Mouse (Mus musculus) heart, postnatal 0 days (tissue): ENCODE measurements at regions not wholly inside any gene's neighbourhood (a gene's known extent, or its start where the extent isn't known, plus 50 kb on each side); places are given as distances from the start of the nearest gene placed in this dataset.

Experiments
- ATAC-seq: fragments of 200-750 bp; cut with Nextera tagmentation; 2 replicates; pipeline ENCODE4 v1.8.0; 2017; ENCODE audit warnings: low read depth, moderate number of reproducible peaks, moderate library complexity; ENCODE audit not compliant: insufficient read depth
- DNase-seq: peaks from one replicate; pipeline ENCODE4 v3.0.0-alpha.2; 2016; ENCODE audit warnings: low spot score
- H3K27ac ChIP-seq: fragments of 300-500 bp; sonication (generic); 2 replicates; pipeline ENCODE4 v1.5.1; 2014; ENCODE audit warnings: low read depth, mild to moderate bottlenecking
- H3K27me3 ChIP-seq: fragments of 300-500 bp; sonication (generic); 2 replicates; pipeline ENCODE4 v1.6.1; 2014; ENCODE audit warnings: low read length, mixed read lengths; ENCODE audit not compliant: control insufficient read depth, insufficient read depth
- H3K36me3 ChIP-seq: fragments of 300-500 bp; sonication (generic); replicated peaks from 2 replicates; pipeline ENCODE4 v1.6.1; 2014; ENCODE audit warnings: low read length, mixed read lengths; ENCODE audit not compliant: control insufficient read depth, insufficient read depth
- H3K4me1 ChIP-seq: fragments of 300-500 bp; sonication (generic); 2 replicates; pipeline ENCODE4 v1.6.1; 2014; ENCODE audit warnings: antibody characterized with exemption; ENCODE audit not compliant: control insufficient read depth, insufficient read depth
- H3K4me2 ChIP-seq: fragments of 300-500 bp; sonication (generic); 2 replicates; pipeline ENCODE4 v1.6.1; 2014; ENCODE audit warnings: low read depth, mild to moderate bottlenecking, low read length, moderate library complexity
- H3K4me3 ChIP-seq: fragments of 300-500 bp; sonication (generic); 2 replicates; pipeline ENCODE4 v1.5.1; 2014; ENCODE audit warnings: low read depth, low read length
- H3K9ac ChIP-seq: fragments of 300-500 bp; sonication (generic); replicated peaks from 2 replicates; pipeline ENCODE4 v1.6.1; 2014; ENCODE audit warnings: low read depth, low read length, mixed read lengths
- H3K9me3 ChIP-seq: fragments of 300-500 bp; sonication (generic); replicated peaks from 2 replicates; pipeline ENCODE4 v1.6.1; 2016; ENCODE audit warnings: low read length; ENCODE audit not compliant: control insufficient read depth
- CTCF ChIP-seq: IDR thresholded peaks from 2 replicates; pipeline ENCODE4 v1.5.1; 2016; ENCODE audit warnings: antibody characterized with exemption, control low read depth, low read depth
- EP300 ChIP-seq: IDR thresholded peaks from 2 replicates; pipeline ENCODE4 v1.6.1; 2016; ENCODE audit warnings: antibody characterized with exemption, low read depth
- WGBS: fragments of 180-500 bp; shearing (Covaris S2); extraction: QIAGEN DNeasy Blood & Tissue Kit; methylation state at CpG from one replicate; pipeline ENCODE4 v1.1.7; 2014; 5-methylcytosine and 5-hydroxymethylcytosine counted together

GRCm38 (mm10) chr3:149509178-149509577 lies 518.8 kb upstream of the Adgrl2 start:
- peaks cover 8% of the 10 kb centered on the region; the same call in 1 of the 2 replicates for H3K4me1 ChIP-seq
- peak; percentile 67; the same call in 1 of the 2 replicates for ATAC-seq
- H3K9me3 ChIP-seq, result no peaks in the 10 kb centered on the region
- no peaks in the 10 kb centered on the region for H3K36me3 ChIP-seq
- peak overlapping the region; percentile 54 for H3K4me2 ChIP-seq
- 25% methylated on average over 6 of the region's 6 CpGs for WGBS
- H3K9ac ChIP-seq, result no peak overlapping the region
- H3K4me3 ChIP-seq, result peak overlapping the region; percentile 23; the same call in 1 of the 2 replicates
- H3K27ac ChIP-seq, result peak overlapping the region; percentile 79
- no peak for TF ChIP-seq EP300
- TF ChIP-seq CTCF, result no peak
- peak; percentile 56 for DNase-seq
- H3K27me3 ChIP-seq, result 0 out of 2 replicates have a peak, but pooled peaks cover 2% of the 10 kb centered on the region

GRCm38 (mm10) chr3:149508671-149509070 lies 518.3 kb upstream of the Adgrl2 start:
- Histone ChIP-seq H3K9me3 (no peaks in the 10 kb centered on the region), H3K27me3 (0 out of 2 replicates have a peak, but pooled peaks cover 2% of the 10 kb centered on the region), H3K4me1 (peaks cover 8% of the 10 kb centered on the region; the same call in 1 of the 2 replicates), H3K36me3 (no peaks in the 10 kb centered on the region), H3K4me3 (peak overlapping the region; percentile 23; the same call in 1 of the 2 replicates), H3K9ac (no peak overlapping the region), H3K27ac (peak overlapping the region; percentile 83), H3K4me2 (peak overlapping the region; percentile 54)
- DNase-seq (peak; percentile 85), ATAC-seq (peak; percentile 91)
- WGBS, result 25% methylated on average over 10 of the region's 10 CpGs
- TF ChIP-seq CTCF (no peak), EP300 (peak; percentile 97)

- 0 out of 2 replicates have a peak, but pooled peaks cover 2% of the 10 kb centered on the region for H3K27me3 ChIP-seq
- WGBS, result 8% methylated on average over 9 of the region's 9 CpGs
- no peak overlapping the region for H3K9ac ChIP-seq
- peak; percentile 72 for DNase-seq
- no peak overlapping the region for H3K4me3 ChIP-seq
- TF ChIP-seq EP300 (peak; percentile 90), CTCF (no peak)
- H3K27ac ChIP-seq, result peak overlapping the region; percentile 39
- no peaks in the 10 kb centered on the region for H3K36me3 ChIP-seq
- H3K4me1 ChIP-seq, result peaks cover 8% of the 10 kb centered on the region; the same call in 1 of the 2 replicates
- no peaks in the 10 kb centered on the region for H3K9me3 ChIP-seq
- no peak overlapping the region for H3K4me2 ChIP-seq
- peak; percentile 74 for ATAC-seq
Observed at GRCm38 (mm10) chr3:149505692-149506091, 515.3 kb upstream of the Adgrl2 start.

DNA sequence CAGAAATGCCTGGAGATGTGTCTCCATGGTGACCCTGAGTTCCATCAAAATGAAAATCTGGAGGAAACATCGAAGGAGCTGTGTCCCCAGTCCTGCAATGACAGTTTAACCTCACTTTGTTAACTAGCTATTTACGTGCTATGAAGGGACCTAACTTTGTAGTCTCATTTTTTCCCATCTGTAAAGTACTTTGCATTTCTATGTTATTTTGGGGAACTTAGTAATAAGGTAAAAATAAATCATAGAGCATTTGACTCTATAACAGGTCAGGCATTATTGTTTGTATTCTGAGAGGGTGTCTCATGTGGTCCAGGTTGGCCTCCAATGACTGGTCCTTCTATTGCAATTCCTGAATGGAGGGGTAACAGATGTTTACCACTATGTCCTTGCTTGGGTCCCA lies 513.6 kb upstream of the Adgrl2 start:
- Histone ChIP-seq H3K9ac (no peak overlapping the region), H3K4me3 (no peak overlapping the region), H3K4me1 (peaks cover 8% of the 10 kb centered on the region; the same call in 1 of the 2 replicates), H3K4me2 (no peak overlapping the region), H3K36me3 (no peaks in the 10 kb centered on the region), H3K27me3 (0 out of 2 replicates have a peak, but pooled peaks cover 2% of the 10 kb centered on the region), H3K27ac (no peak overlapping the region), H3K9me3 (no peaks in the 10 kb centered on the region)
- WGBS, result 91% methylated on average over 2 of the region's 2 CpGs
- DNase-seq (no peak), ATAC-seq (no peak)
- no peak for TF ChIP-seq EP300

DNA sequence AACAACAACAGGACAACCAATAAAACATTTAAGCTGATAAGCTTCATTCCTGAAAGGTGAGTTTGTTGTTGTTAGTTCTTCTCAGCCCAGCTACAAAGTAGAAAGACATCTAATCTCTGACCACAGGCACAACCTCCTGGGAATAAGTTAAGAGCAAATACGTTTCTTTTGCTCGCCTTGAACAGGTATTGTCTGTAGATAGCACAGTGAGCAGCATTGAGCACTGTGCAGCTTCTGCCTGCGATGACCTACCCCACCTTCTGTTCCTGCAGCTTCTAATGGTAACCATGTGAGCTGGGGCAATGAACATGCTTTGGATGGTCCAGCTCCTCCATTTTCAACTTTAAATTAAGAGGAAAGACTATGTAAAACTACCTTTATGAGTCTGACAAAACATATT lies 509.8 kb upstream of the Adgrl2 start:
- H3K9ac ChIP-seq, result no peak overlapping the region
- H3K9me3 ChIP-seq, result no peaks in the 10 kb centered on the region
- DNase-seq, result no peak
- H3K4me1 ChIP-seq, result no peaks in the 10 kb centered on the region
- H3K27ac ChIP-seq, result no peak overlapping the region
- no peak overlapping the region for H3K4me2 ChIP-seq
- TF ChIP-seq CTCF, result no peak
- H3K4me3 ChIP-seq, result no peak overlapping the region
- ATAC-seq, result no peak
- 77% methylated on average over 3 of the region's 3 CpGs for WGBS
- H3K27me3 ChIP-seq, result 0 out of 2 replicates have a peak, but pooled peaks cover 2% of the 10 kb centered on the region
- no peaks in the 10 kb centered on the region for H3K36me3 ChIP-seq

DNA sequence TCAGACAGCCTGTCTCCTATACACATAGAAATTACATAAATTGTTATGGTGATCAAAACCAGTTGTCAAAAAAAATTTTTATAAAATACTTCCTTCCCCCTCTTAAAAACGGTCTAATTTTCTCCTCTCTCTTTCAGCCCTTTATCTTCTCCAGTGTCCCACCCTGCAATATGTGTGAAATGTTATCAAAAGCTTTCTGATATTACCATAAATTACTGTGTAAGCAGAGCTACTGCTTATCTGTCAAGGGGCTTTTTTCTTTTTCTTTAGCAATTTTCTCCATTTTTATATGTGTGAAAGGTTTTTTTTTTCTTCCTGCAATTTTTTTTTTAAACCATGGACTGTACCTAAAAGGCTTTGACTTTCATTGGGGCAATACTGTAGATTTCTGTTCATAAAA lies 508.4 kb upstream of the Adgrl2 start:
- Histone ChIP-seq H3K9me3 (no peaks in the 10 kb centered on the region), H3K9ac (no peak overlapping the region), H3K4me2 (no peak overlapping the region), H3K27ac (no peak overlapping the region), H3K4me1 (no peaks in the 10 kb centered on the region), H3K27me3 (no peaks in the 10 kb centered on the region), H3K36me3 (no peaks in the 10 kb centered on the region), H3K4me3 (no peak overlapping the region)
- TF ChIP-seq EP300 (no peak), CTCF (no peak)
- DNase-seq (no peak), ATAC-seq (no peak)
- 68% methylated on average over 1 of the region's 1 CpGs for WGBS
